Mouse (Mus musculus): ENCODE data around the gene Atp2b4. TPM values are rescaled to one million over a fixed set of nuclear protein-coding genes. Genes with fewer than 3 reads are reported as not detected.
A peak's percentile ranks its signal among the peaks of the same experiment; 100 is the strongest.
"Not testable (repeated sequence)": the region's sequence is repeated elsewhere in the genome, so short reads cannot be mapped to it uniquely, and the experiment has no call there.

Atp2b4 gene
- polyA plus RNA-seq, 1 experiment from 2014 or later: 5.1 TPM

GRCm38 (mm10) chr1:133671801-133672200 lies 129.0 kb downstream of the Atp2b4 start:
- DNase-seq (ENCODE audit: low read depth, low spot score): no peak
- H3K27me3 ChIP-seq: no peaks in the 10 kb centered on the region
- ChIA-PET CTCF (interaction anchor here (1.1 kb wide), 1 partner anchor 9 kb away, joined by 4 read pairs; no protein-coding TSS in a partner anchor), POLR2A (interaction anchor here (0.7 kb wide), 1 partner anchor 27 kb away, joined by 3 read pairs; no protein-coding TSS in a partner anchor)
- in situ Hi-C loops (cut with MboI; ENCODE audit: low pct_unique_long_range_greater_than_20kb): no loop called here
- no peak for ATAC-seq
- TF ChIP-seq CTCF (IDR thresholded peaks at IDR 0.05): no peak

- H3K27me3 ChIP-seq: no peaks in the 10 kb centered on the region
- TF ChIP-seq CTCF (IDR thresholded peaks at IDR 0.05): no peak
- in situ Hi-C loops (cut with MboI; ENCODE audit: low pct_unique_long_range_greater_than_20kb): no loop called here
- DNase-seq (ENCODE audit: low read depth, low spot score) (no peak), ATAC-seq (no peak)
- ChIA-PET CTCF (interaction anchor here (1.1 kb wide), 1 partner anchor 8 kb away, joined by 4 read pairs; no protein-coding TSS in a partner anchor), POLR2A (no interaction called here)
Measured at GRCm38 (mm10) chr1:133671266-133671665, 129.6 kb downstream of the Atp2b4 start.

- TF ChIP-seq CTCF (IDR thresholded peaks at IDR 0.05): no peak
- DNase-seq (ENCODE audit: low read depth, low spot score) (no peak), ATAC-seq (no peak)
- no peaks in the 10 kb centered on the region for H3K27me3 ChIP-seq
- ChIA-PET POLR2A (no interaction called here), CTCF (no interaction called here)
- in situ Hi-C loops (cut with MboI; ENCODE audit: low pct_unique_long_range_greater_than_20kb): no loop called here
Measured at GRCm38 (mm10) chr1:133670776-133671175, 130.1 kb downstream of the Atp2b4 start.

GRCm38 (mm10) chr1:133670190-133670589 lies 130.7 kb downstream of the Atp2b4 start:
- DNase-seq (ENCODE audit: low read depth, low spot score): no peak
- in situ Hi-C loops (cut with MboI; ENCODE audit: low pct_unique_long_range_greater_than_20kb): no loop called here
- H3K27me3 ChIP-seq: no peaks in the 10 kb centered on the region
- ATAC-seq: no peak
- CTCF ChIA-PET: no interaction called here
- no peak for TF ChIP-seq CTCF (IDR thresholded peaks at IDR 0.05)
- POLR2A ChIA-PET: no interaction called here

- ChIA-PET POLR2A (no interaction called here), CTCF (no interaction called here)
- in situ Hi-C loops (cut with MboI; ENCODE audit: low pct_unique_long_range_greater_than_20kb): no loop called here
- DNase-seq (ENCODE audit: low read depth, low spot score): no peak
- H3K27me3 ChIP-seq: no peaks in the 10 kb centered on the region
- ATAC-seq: no peak
- no peak for TF ChIP-seq CTCF (IDR thresholded peaks at IDR 0.05)
Measured at GRCm38 (mm10) chr1:133668618-133669017, 132.2 kb downstream of the Atp2b4 start.

GRCm38 (mm10) chr1:133667721-133668120 lies 133.1 kb downstream of the Atp2b4 start:
- ChIA-PET CTCF (no interaction called here), POLR2A (no interaction called here)
- no peak for ATAC-seq
- no peak for TF ChIP-seq CTCF (IDR thresholded peaks at IDR 0.05)
- DNase-seq (ENCODE audit: low read depth, low spot score): no peak
- no peaks in the 10 kb centered on the region for H3K27me3 ChIP-seq
- in situ Hi-C loops (cut with MboI; ENCODE audit: low pct_unique_long_range_greater_than_20kb): no loop called here

- CTCF ChIA-PET; in situ Hi-C loops (cut with MboI; ENCODE audit: low pct_unique_long_range_greater_than_20kb); POLR2A ChIA-PET; ATAC-seq; H3K27me3 ChIP-seq; DNase-seq (ENCODE audit: low read depth, low spot score): not testable (repeated sequence)
Measured at GRCm38 (mm10) chr1:133665713-133666112, 135.1 kb downstream of the Atp2b4 start.

- POLR2A ChIA-PET: interaction anchor here (1.4 kb wide), 1 partner anchor 9 kb away, joined by 3 read pairs; no protein-coding TSS in a partner anchor
- TF ChIP-seq CTCF (IDR thresholded peaks at IDR 0.05): no peak
- ATAC-seq: no peak
Measured at GRCm38 (mm10) chr1:133664203-133664970, 136.5 kb downstream of the Atp2b4 start.

GRCm38 (mm10) chr1:133663427-133663826 lies 137.4 kb downstream of the Atp2b4 start:
- ChIA-PET POLR2A (no interaction called here), CTCF (interaction anchor here (1.2 to 1.7 kb wide), 2 partner anchors 8 to 15 kb away, joined by 3 to 4 read pairs; no protein-coding TSS in a partner anchor)
- ATAC-seq: no peak
- in situ Hi-C loops (cut with MboI; ENCODE audit: low pct_unique_long_range_greater_than_20kb): no loop called here
- no peak for TF ChIP-seq CTCF (IDR thresholded peaks at IDR 0.05)
- no peaks in the 10 kb centered on the region for H3K27me3 ChIP-seq
- DNase-seq (ENCODE audit: low read depth, low spot score): no peak

More at GRCm38 (mm10) chr1:133664203-133664970, 136.5 kb downstream of the Atp2b4 start:
- DNase-seq (ENCODE audit: low read depth, low spot score): no peak
- CTCF ChIA-PET: interaction anchor here (0.7 to 1.7 kb wide), 3 partner anchors 7 to 16 kb away, joined by 3 to 4 read pairs (median 3); no protein-coding TSS in a partner anchor
- in situ Hi-C loops (cut with MboI; ENCODE audit: low pct_unique_long_range_greater_than_20kb): no loop called here
- no peaks in the 10 kb centered on the region for H3K27me3 ChIP-seq

GRCm38 (mm10) chr1:133662941-133663340 lies 137.9 kb downstream of the Atp2b4 start:
- POLR2A ChIA-PET: no interaction called here
- DNase-seq (ENCODE audit: low read depth, low spot score): no peak
- CTCF ChIA-PET: interaction anchor here (1.7 kb wide), 1 partner anchor 9 kb away, joined by 4 read pairs; no protein-coding TSS in a partner anchor
- in situ Hi-C loops (cut with MboI; ENCODE audit: low pct_unique_long_range_greater_than_20kb): no loop called here
- no peaks in the 10 kb centered on the region for H3K27me3 ChIP-seq
- TF ChIP-seq CTCF (IDR thresholded peaks at IDR 0.05): no peak
- no peak for ATAC-seq

- H3K27me3 ChIP-seq: no peaks in the 10 kb centered on the region
- ATAC-seq: peak; percentile 86
- ChIA-PET POLR2A (interaction anchor here (2.0 kb wide), 1 partner anchor 24 kb away, joined by 6 read pairs; no protein-coding TSS in a partner anchor), CTCF (no interaction called here)
- in situ Hi-C loops (cut with MboI; ENCODE audit: low pct_unique_long_range_greater_than_20kb): no loop called here
- peak; percentile 77 for DNase-seq (ENCODE audit: low read depth, low spot score)
- TF ChIP-seq CTCF (IDR thresholded peaks at IDR 0.05): no peak
Measured at GRCm38 (mm10) chr1:133661203-133661933, 139.5 kb downstream of the Atp2b4 start, which contains the start of gene Gm38394. Gm38394 (minus strand) TSS chr1:133661318.
